In genomic region chr17:88388441-88388951, GRCm38 (mm10) we compare ENCODE assay signal across 9 mouse cellular contexts. TPM values are rescaled to one million over a fixed set of nuclear protein-coding genes. Genes with fewer than 3 reads are reported as not detected.
A peak's percentile ranks its signal among the peaks of the same experiment; 100 is the strongest.
DNase-seq lines count a peak whose midpoint lies in the region; ATAC-seq lines count a peak whose summit lies in the region.
"Had no signal": no experiment of that assay in that cellular context is flagged by ENCODE, and none has a peak within 500 bp of the region (broad histone marks: within the 10 kb centered on the region; RNA-seq: fewer than 3 reads in every experiment).

No protein-coding gene starts in this region.

- WGBS in forebrain, embryonic 16.5 days: 42% methylated on average over 15 of the region's 15 CpGs

- DNase-seq in brain, adult 2 months (ENCODE audit: low read depth, low spot score): peak; percentile 98
- peak; percentile 88 for DNase-seq in cerebellum, adult 11 months
- peak; percentile 58 to 77 for DNase-seq in layer of hippocampus, postnatal 14 days (ENCODE audit: low spot score in 2 of 2)
- no peak for DNase-seq in lung, postnatal 36 days
- DNase-seq in natural killer cell, adult 2 months (ENCODE audit: low spot score in 2 of 2): no peak
- DNase-seq in adrenal gland, adult 8-10 months: no peak
- no peak for DNase-seq in frontal cortex, postnatal 25 days (ENCODE audit: low spot score in 2 of 2)
- DNase-seq: lung, embryonic 14.5 days had no signal

- ATAC-seq in forebrain, embryonic 16.5 days: peak; percentile 69

- H3K36me3 ChIP-seq in forebrain, embryonic 16.5 days (ENCODE audit: control insufficient read depth, insufficient read depth): no peaks in the 10 kb centered on the region

- H3K27me3 ChIP-seq in forebrain, embryonic 16.5 days (replicated peaks; ENCODE audit: control insufficient read depth, insufficient read depth, low read length): no peaks in the 10 kb centered on the region

- no peak overlapping the region for H3K27ac ChIP-seq in forebrain, embryonic 16.5 days (ENCODE audit: low read length)

- H3K9ac ChIP-seq in forebrain, embryonic 16.5 days (replicated peaks; ENCODE audit: low read depth, low read length): no peak overlapping the region
- H3K9ac ChIP-seq: lung, embryonic 14.5 days had no signal

- no peaks in the 10 kb centered on the region for H3K9me3 ChIP-seq in forebrain, embryonic 16.5 days (ENCODE audit: control insufficient read depth, low read length)

- peaks cover 3% of the 10 kb centered on the region for H3K4me1 ChIP-seq in forebrain, embryonic 16.5 days (replicated peaks; ENCODE audit: control insufficient read depth, insufficient read depth, low read length)

- H3K4me2 ChIP-seq in forebrain, embryonic 16.5 days (ENCODE audit: low read length): no peak overlapping the region
- H3K4me2 ChIP-seq: lung, embryonic 14.5 days had no signal

- no peak overlapping the region for H3K4me3 ChIP-seq in forebrain, embryonic 16.5 days (replicated peaks; ENCODE audit: low read length)

RNA-seq across cellular contexts. Expression of gene Foxn2, which starts 52.0 kb away (rescaled TPM):
- polyA plus RNA-seq in forebrain, embryonic 16.5 days (2015; fragmentation: Nextera tagmentation; extraction: Ambion mirVana): 11.6 and 13.0 TPM in 2 replicates
- total RNA-seq in layer of hippocampus, postnatal 14 days (2021): 10 to 100 TPM; 19.0 to 19.6 TPM
- total RNA-seq in adrenal gland, adult 8-10 months (2022): 10 to 100 TPM; 15.6 to 19.5 (median 17.7) TPM

Comparison
In these comparisons a context has a peak if more than half of its experiments do, and no peak if none do; other contexts are left out.
1. DNase-seq: peak in brain, adult 2 months (single experiment), cerebellum, adult 11 months (single experiment) and layer of hippocampus, postnatal 14 days (2 of 2); none in lung, postnatal 36 days (single experiment), natural killer cell, adult 2 months (0 of 2), adrenal gland, adult 8-10 months (single experiment) and frontal cortex, postnatal 25 days (0 of 2).